Mouse (Mus musculus): ENCODE results near the gene Spryd4. TPM values are rescaled to one million over a fixed set of nuclear protein-coding genes. Genes with fewer than 3 reads are reported as not detected.

Gene Spryd4
- polyA plus RNA-seq, 1 experiment from 2014 or later = 26.2 TPM

DNA sequence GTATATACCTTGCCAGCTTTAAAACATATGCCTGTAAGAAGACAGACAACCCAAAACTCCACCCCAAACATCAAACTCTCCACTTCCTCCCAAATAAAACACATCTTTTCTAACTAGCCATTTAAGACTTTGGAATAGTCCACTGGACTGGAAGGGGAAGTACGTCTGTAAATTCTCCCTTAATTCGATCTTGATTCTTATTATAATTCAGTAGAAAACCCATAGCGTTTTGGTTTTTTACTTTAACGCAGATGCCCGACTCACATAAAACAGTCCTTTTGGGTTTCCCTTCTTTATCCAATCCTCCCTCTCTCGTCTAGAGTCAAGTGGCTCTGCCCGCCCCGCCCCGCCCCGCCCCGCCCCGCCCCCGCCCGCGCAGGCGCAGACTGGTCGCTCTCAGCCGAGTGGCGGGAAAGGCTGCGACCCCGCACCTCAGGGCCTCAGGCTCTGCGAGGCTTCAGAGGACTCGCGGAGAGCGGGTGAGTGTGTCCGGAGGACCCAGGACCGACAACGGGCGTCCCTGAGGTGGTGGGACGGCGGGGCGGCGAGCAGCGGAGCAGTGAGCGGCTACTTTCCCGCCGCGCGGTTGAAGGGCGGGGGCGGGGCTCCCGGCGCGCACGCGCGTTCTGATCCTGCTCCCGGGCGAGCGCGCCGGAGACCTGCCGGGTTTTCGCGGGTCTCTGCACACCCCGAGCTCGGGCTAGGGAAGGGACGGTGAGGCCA, 20.3 kb upstream of the Spryd4 start, which contains the start of gene Timeless:
Gene Timeless (plus strand): TSS at position 369 of the 723 bp plus-strand sequence.
- ATAC-seq (ENCODE audit: insufficient read depth, low FRiP score, low TSS enrichment) = peak; percentile 84
- Histone ChIP-seq H3K36me3 (ENCODE audit: control insufficient read depth, insufficient read depth, low read length) (no peaks in the 10 kb centered on the region), H3K27ac (ENCODE audit: low read depth, low read length) (peak within 1 kb of the TSS; percentile 85), H3K4me3 (ENCODE audit: low read depth, low read length) (peak within 1 kb of the TSS; percentile 73), H3K9ac (ENCODE audit: low read length) (peak within 1 kb of the TSS; percentile 80), H3K9me3 (ENCODE audit: control insufficient read depth, low read length) (no peaks in the 10 kb centered on the region), H3K4me2 (ENCODE audit: low read depth) (peak within 1 kb of the TSS; percentile 71), H3K4me1 (ENCODE audit: control insufficient read depth, insufficient read depth, low read length) (peaks cover 5% of the 10 kb centered on the region; the same call in 1 of the 2 replicates), H3K27me3 (ENCODE audit: control insufficient read depth, insufficient read depth, low read length) (no peaks in the 10 kb centered on the region)
- WGBS = under 1% methylated on average over 54 of the region's 58 CpGs
- peak; percentile 90 for DNase-seq (ENCODE audit: low spot score)

DNA sequence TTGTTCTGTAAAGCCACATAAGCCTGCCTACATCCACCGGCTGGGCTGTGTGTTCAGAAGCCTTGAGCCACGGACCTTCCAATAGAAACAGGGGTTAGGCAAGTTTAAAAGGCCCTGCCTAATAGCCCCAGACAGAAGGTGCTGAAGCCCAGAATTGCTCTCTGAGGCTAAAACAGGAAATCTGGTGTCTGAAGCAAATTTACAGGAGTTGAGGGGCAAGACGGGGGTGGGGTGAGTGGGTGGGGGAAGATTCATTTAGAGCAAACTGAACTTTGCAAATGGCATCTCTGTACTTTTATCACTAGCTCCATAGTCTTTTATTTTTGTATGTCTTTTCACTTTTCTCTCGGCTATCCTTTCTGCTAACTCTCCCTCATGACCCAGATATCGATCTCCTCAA, 19.5 kb upstream of the Spryd4 start:
- H3K27ac ChIP-seq (ENCODE audit: low read depth, low read length) = no peak overlapping the region

DNA sequence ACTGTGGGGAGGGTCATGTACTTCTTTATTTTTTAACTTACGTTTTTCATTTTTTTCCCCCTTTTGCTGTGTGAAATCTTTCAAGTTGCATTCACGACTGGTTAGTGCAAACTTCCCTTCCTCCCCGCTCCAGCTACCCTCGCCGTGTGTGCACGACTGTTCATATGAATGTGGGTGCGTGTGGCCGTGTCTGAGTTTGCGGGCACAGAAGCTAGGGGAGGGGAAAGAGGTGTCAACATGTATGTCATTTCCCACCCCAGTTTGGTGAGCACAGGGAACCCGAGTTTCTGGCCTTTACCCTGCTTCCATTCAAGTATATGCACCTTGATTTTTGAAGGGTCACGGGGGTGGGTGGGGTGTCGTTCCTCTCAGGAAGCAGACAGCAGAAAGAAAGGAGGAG, 19.0 kb upstream of the Spryd4 start:
- H3K4me2 ChIP-seq (ENCODE audit: low read depth) = no peak overlapping the region
- 81% methylated on average over 12 of the region's 12 CpGs for WGBS
- no peaks in the 10 kb centered on the region for H3K9me3 ChIP-seq (ENCODE audit: control insufficient read depth, low read length)
- ATAC-seq (ENCODE audit: insufficient read depth, low FRiP score, low TSS enrichment) (no peak), DNase-seq (ENCODE audit: low spot score) (no peak)
- H3K4me3 ChIP-seq (ENCODE audit: low read depth, low read length) = no peak overlapping the region
- peaks cover 5% of the 10 kb centered on the region; the same call in 1 of the 2 replicates for H3K4me1 ChIP-seq (ENCODE audit: control insufficient read depth, insufficient read depth, low read length)
- H3K27ac ChIP-seq (ENCODE audit: low read depth, low read length) = no peak overlapping the region
- no peak overlapping the region for H3K9ac ChIP-seq (ENCODE audit: low read length)
- no peaks in the 10 kb centered on the region for H3K36me3 ChIP-seq (ENCODE audit: control insufficient read depth, insufficient read depth, low read length)
- H3K27me3 ChIP-seq (ENCODE audit: control insufficient read depth, insufficient read depth, low read length) = no peaks in the 10 kb centered on the region

More for the DNA sequence above, 19.5 kb upstream of the Spryd4 start:
- Histone ChIP-seq H3K4me1 (ENCODE audit: control insufficient read depth, insufficient read depth, low read length) (peaks cover 5% of the 10 kb centered on the region; the same call in 1 of the 2 replicates), H3K4me2 (ENCODE audit: low read depth) (peak overlapping the region; percentile 71), H3K36me3 (ENCODE audit: control insufficient read depth, insufficient read depth, low read length) (no peaks in the 10 kb centered on the region), H3K9ac (ENCODE audit: low read length) (peak overlapping the region; percentile 80; the same call in 1 of the 2 replicates), H3K9me3 (ENCODE audit: control insufficient read depth, low read length) (no peaks in the 10 kb centered on the region), H3K4me3 (ENCODE audit: low read depth, low read length) (peak overlapping the region; percentile 73), H3K27me3 (ENCODE audit: control insufficient read depth, insufficient read depth, low read length) (no peaks in the 10 kb centered on the region)
- DNase-seq (ENCODE audit: low spot score) (no peak), ATAC-seq (ENCODE audit: insufficient read depth, low FRiP score, low TSS enrichment) (no peak)
- WGBS = 13% methylated on average over 5 of the region's 5 CpGs

DNA sequence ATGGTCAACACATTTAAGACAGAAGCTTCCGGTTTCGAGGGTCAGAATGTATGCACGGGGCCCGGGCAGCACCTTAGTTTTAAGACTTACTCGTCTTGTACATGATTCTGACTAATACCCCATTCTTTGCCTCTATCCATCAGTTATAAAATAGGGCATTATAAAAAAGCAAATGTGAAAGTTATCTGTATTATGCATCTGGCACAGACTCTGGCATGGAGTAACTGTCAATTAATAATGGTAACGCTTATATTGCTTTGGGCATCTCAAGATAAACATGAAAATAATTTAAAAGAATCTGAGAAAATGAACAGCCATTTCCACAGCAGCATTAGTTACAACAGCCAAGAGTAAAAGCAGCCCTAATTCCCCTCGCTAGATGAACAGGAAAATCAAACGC, 16.4 kb upstream of the Spryd4 start:
- no peak overlapping the region for H3K27ac ChIP-seq (ENCODE audit: low read depth, low read length)
- no peaks in the 10 kb centered on the region for H3K27me3 ChIP-seq (ENCODE audit: control insufficient read depth, insufficient read depth, low read length)
- H3K4me1 ChIP-seq (ENCODE audit: control insufficient read depth, insufficient read depth, low read length) = peaks cover 5% of the 10 kb centered on the region; the same call in 1 of the 2 replicates
- no peaks in the 10 kb centered on the region for H3K36me3 ChIP-seq (ENCODE audit: control insufficient read depth, insufficient read depth, low read length)
- 94% methylated on average over 8 of the region's 8 CpGs for WGBS
- no peak for DNase-seq (ENCODE audit: low spot score)
- no peak overlapping the region for H3K4me3 ChIP-seq (ENCODE audit: low read depth, low read length)
- H3K4me2 ChIP-seq (ENCODE audit: low read depth) = no peak overlapping the region
- H3K9me3 ChIP-seq (ENCODE audit: control insufficient read depth, low read length) = no peaks in the 10 kb centered on the region
- no peak overlapping the region for H3K9ac ChIP-seq (ENCODE audit: low read length)
- no peak for ATAC-seq (ENCODE audit: insufficient read depth, low FRiP score, low TSS enrichment)

DNA sequence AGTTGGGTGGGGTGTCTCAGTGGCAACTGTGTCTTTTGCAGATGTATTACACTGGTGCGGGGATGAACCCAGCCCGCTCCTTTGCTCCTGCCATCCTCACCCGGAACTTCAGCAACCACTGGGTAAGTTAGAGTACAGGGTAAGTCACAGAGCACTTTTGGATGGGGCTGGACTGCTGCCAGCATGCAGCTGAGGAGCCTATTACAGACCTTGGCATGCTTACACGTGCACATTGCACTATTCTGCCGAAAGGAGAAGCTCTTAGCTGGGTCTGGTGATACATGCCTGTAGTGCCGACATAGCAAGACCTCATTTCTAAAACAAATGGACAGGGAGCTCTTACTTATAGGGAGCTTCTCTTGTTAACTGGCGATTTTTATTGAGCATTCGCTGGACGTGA, 16.0 kb upstream of the Spryd4 start:
- H3K27me3 ChIP-seq (ENCODE audit: control insufficient read depth, insufficient read depth, low read length) = no peaks in the 10 kb centered on the region
- no peak for ATAC-seq (ENCODE audit: insufficient read depth, low FRiP score, low TSS enrichment)
- no peak overlapping the region for H3K4me2 ChIP-seq (ENCODE audit: low read depth)
- H3K36me3 ChIP-seq (ENCODE audit: control insufficient read depth, insufficient read depth, low read length) = no peaks in the 10 kb centered on the region
- no peaks in the 10 kb centered on the region for H3K9me3 ChIP-seq (ENCODE audit: control insufficient read depth, low read length)
- no peak overlapping the region for H3K4me3 ChIP-seq (ENCODE audit: low read depth, low read length)
- DNase-seq (ENCODE audit: low spot score) = no peak
- WGBS = 87% methylated on average over 9 of the region's 9 CpGs
- peaks cover 5% of the 10 kb centered on the region; the same call in 1 of the 2 replicates for H3K4me1 ChIP-seq (ENCODE audit: control insufficient read depth, insufficient read depth, low read length)
- no peak overlapping the region for H3K9ac ChIP-seq (ENCODE audit: low read length)
- no peak overlapping the region for H3K27ac ChIP-seq (ENCODE audit: low read depth, low read length)

DNA sequence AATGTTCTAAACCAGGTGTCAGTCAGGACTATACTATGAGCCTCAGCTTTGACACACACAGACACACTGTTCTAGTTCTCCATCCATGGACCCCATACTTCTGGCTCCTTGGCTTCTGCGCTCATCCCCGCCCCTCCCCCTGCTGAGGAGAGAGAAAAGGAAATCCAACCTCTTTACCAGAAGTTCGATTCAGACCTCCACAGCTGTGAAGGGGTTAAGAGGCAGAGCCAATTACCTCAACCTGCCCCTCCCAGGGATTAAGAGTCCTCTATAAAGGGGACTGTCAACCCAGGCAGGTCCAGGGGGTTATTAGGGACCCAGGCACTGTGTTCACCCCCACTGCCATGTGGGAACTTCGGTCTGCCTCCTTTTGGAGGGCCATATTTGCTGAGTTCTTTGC, 13.9 kb upstream of the Spryd4 start, which contains the start of gene Mip:
Gene Mip (plus strand): TSS at position 301 of the 400 bp plus-strand sequence.
- H3K9ac ChIP-seq (ENCODE audit: low read length) = no peak within 1 kb of the TSS
- 0 out of 2 replicates have a peak within 1 kb of the TSS, but pooled peaks have one; percentile 20 for H3K27ac ChIP-seq (ENCODE audit: low read depth, low read length)
- DNase-seq (ENCODE audit: low spot score) (no peak), ATAC-seq (ENCODE audit: insufficient read depth, low FRiP score, low TSS enrichment) (no peak)
- H3K9me3 ChIP-seq (ENCODE audit: control insufficient read depth, low read length) = no peaks in the 10 kb centered on the region
- H3K4me1 ChIP-seq (ENCODE audit: control insufficient read depth, insufficient read depth, low read length) = no peaks in the 10 kb centered on the region
- H3K27me3 ChIP-seq (ENCODE audit: control insufficient read depth, insufficient read depth, low read length) = no peaks in the 10 kb centered on the region
- H3K4me3 ChIP-seq (ENCODE audit: low read depth, low read length) = no peak within 1 kb of the TSS
- H3K4me2 ChIP-seq (ENCODE audit: low read depth) = no peak within 1 kb of the TSS
- 38% methylated on average over 4 of the region's 4 CpGs for WGBS
- H3K36me3 ChIP-seq (ENCODE audit: control insufficient read depth, insufficient read depth, low read length) = no peaks in the 10 kb centered on the region

DNA sequence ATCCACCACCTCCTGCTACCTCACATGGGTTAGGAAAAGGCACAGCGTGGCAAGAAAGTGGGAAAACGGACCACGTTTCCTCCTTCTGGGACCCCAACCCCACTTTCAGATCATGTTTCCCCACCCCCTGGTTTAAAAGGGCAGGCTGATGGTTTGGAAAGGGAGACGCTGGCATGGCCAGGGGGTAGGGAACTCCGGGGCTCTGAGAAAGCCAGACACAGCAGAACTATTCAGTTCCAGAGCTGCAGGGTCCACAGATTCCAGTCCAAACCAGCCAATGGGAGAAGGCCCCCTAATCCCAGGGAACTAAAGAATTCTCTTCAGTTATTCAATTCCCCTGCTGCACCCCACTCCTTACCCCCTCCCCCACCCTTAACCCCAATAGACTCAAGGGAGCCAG, 13.5 kb upstream of the Spryd4 start:
- WGBS = 52% methylated on average over 5 of the region's 5 CpGs
- ATAC-seq (ENCODE audit: insufficient read depth, low FRiP score, low TSS enrichment) (no peak), DNase-seq (ENCODE audit: low spot score) (no peak)
- Histone ChIP-seq H3K36me3 (ENCODE audit: control insufficient read depth, insufficient read depth, low read length) (no peaks in the 10 kb centered on the region), H3K27me3 (ENCODE audit: control insufficient read depth, insufficient read depth, low read length) (no peaks in the 10 kb centered on the region), H3K4me2 (ENCODE audit: low read depth) (no peak overlapping the region), H3K9me3 (ENCODE audit: control insufficient read depth, low read length) (no peaks in the 10 kb centered on the region), H3K27ac (ENCODE audit: low read depth, low read length) (0 out of 2 replicates have a peak overlapping the region, but pooled peaks have one; percentile 20), H3K9ac (ENCODE audit: low read length) (no peak overlapping the region), H3K4me3 (ENCODE audit: low read depth, low read length) (no peak overlapping the region), H3K4me1 (ENCODE audit: control insufficient read depth, insufficient read depth, low read length) (no peaks in the 10 kb centered on the region)

DNA sequence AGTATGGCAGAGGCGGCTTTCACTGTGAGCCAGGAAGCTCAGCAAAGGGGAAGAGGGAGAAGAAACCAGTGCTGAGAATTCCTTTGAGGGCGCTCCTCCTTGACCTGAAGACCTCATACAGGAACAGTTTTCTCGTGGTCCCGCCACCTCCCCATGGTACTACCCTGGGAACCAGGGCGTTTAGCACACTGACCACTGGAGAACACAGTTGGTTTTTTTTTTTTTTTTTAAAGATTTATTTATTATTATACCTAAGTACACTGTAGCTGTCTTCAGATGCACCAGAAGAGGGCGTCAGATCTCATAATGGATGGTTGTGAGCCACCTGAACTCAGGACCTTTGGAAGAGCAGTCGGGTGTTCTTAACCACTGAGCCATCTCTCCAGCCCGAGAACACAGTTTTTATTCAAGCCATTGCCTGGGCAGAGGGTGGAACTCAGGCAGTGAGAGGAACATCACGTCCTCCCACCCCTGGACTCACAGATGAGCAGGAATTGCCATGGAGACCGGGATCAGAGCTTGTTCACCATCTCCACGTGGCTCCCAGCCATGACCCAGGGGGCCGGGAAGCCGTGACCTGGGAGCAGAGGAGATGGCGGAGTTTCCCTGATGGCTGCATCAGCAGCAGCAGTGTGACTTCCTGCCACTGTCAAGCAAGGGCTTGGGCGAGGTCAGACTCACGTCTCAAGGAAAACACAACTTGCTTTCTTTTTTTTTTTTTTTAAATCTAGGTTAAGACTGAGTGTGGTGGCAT, 10.1 kb upstream of the Spryd4 start:
- Histone ChIP-seq H3K4me3 (ENCODE audit: low read depth, low read length) (no peak overlapping the region), H3K9ac (ENCODE audit: low read length) (0 out of 2 replicates have a peak overlapping the region, but pooled peaks have one; percentile 22), H3K36me3 (ENCODE audit: control insufficient read depth, insufficient read depth, low read length) (no peaks in the 10 kb centered on the region), H3K4me2 (ENCODE audit: low read depth) (no peak overlapping the region), H3K4me1 (ENCODE audit: control insufficient read depth, insufficient read depth, low read length) (no peaks in the 10 kb centered on the region), H3K27me3 (ENCODE audit: control insufficient read depth, insufficient read depth, low read length) (no peaks in the 10 kb centered on the region), H3K27ac (ENCODE audit: low read depth, low read length) (no peak overlapping the region), H3K9me3 (ENCODE audit: control insufficient read depth, low read length) (no peaks in the 10 kb centered on the region)
- ATAC-seq (ENCODE audit: insufficient read depth, low FRiP score, low TSS enrichment) = no peak
- WGBS = 58% methylated on average over 16 of the region's 16 CpGs
- DNase-seq (ENCODE audit: low spot score) = no peak
